Mouse (Mus musculus): ENCODE results near the gene Kcnk4. TPM values are rescaled to one million over a fixed set of nuclear protein-coding genes. Genes with fewer than 3 reads are reported as not detected.

The Kcnk4 gene
- polyA plus RNA-seq, 1 experiment from 2014 or later = 0.42 TPM

DNA sequence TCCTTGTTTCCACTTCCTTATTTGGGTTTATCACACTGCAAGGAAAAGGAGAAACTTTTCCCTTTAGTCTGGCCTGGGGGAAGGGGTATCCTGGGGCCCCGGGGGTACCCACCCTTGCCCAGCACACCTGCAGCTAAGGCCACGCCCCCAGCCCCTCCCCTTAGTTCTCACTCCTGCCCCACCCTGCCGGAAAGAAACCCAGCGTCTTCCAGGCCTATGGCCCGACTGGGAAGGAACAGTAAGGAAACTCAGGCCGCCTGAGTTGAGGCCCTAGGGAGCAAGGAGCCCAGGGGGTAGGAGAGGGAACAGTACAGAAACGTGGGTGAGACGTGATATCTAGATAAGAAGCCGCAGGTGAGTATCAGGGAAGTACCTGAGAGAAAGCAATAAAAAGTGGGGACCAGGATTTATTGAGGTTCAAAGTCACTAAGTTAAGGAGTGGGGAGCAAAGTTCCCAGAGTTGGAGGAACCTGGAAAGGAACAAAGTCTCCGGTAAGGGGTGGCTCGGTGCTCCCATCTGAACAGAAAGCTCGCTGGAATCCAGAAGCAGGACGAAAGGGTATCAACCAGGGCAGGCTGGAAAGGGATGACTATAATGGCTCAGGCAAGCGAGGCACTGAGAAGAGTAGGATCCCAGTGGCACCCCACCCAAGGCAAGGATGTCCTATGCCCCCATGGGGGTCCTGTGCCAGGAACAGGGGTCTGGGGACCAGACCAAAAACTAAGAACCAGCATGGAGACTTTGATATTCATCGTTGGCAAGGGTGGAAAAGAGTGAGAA is 34.4 kb upstream of the Kcnk4 start:
- Histone ChIP-seq H3K4me1 (ENCODE audit: insufficient read depth, low read length) (peaks cover 43% of the 10 kb centered on the region), H3K27me3 (ENCODE audit: insufficient read depth, low read length) (no peaks in the 10 kb centered on the region), H3K36me3 (ENCODE audit: insufficient read depth, low read length) (peaks cover 24% of the 10 kb centered on the region), H3K4me3 (ENCODE audit: low read length) (peak overlapping the region; percentile 74), H3K9ac (replicated peaks; ENCODE audit: low read length) (peak overlapping the region; percentile 90), H3K4me2 (replicated peaks; ENCODE audit: low read depth, low read length) (peak overlapping the region; percentile 82), H3K9me3 (ENCODE audit: low read length) (no peaks in the 10 kb centered on the region), H3K27ac (ENCODE audit: low read length) (peak overlapping the region; percentile 43; the same call in 1 of the 2 replicates)
- ATAC-seq (ENCODE audit: low FRiP score, low TSS enrichment) = no peak
- WGBS = 9% methylated on average over 15 of the region's 15 CpGs

DNA sequence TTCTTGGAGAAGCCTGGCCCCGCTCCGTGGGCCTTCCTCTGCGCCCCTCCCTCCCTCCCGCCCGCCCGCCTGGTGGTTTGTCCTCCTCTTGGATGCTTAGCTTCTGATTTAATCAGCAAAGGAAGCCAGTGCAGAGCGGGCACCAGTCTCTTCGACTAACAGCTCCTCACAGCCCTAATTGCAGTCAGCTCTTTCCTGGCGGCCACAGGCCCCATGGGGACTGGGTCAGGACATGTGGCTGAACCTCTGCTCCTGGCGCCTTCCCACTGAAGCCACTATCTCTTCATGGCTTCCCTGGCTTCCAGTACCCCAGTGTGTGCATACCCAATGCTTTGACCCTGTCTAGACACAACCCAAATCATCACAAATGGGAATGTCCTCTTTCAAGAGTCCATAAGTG is 22.1 kb upstream of the Kcnk4 start:
- Histone ChIP-seq H3K27ac (ENCODE audit: low read length) (no peak overlapping the region), H3K27me3 (ENCODE audit: insufficient read depth, low read length) (no peaks in the 10 kb centered on the region), H3K4me2 (replicated peaks; ENCODE audit: low read depth, low read length) (no peak overlapping the region), H3K4me1 (ENCODE audit: insufficient read depth, low read length) (peaks cover 12% of the 10 kb centered on the region), H3K9ac (replicated peaks; ENCODE audit: low read length) (no peak overlapping the region), H3K4me3 (ENCODE audit: low read length) (no peak overlapping the region), H3K36me3 (ENCODE audit: insufficient read depth, low read length) (peaks cover 63% of the 10 kb centered on the region), H3K9me3 (ENCODE audit: low read length) (no peaks in the 10 kb centered on the region)
- WGBS = 83% methylated on average over 10 of the region's 10 CpGs
- no peak for ATAC-seq (ENCODE audit: low FRiP score, low TSS enrichment)

DNA sequence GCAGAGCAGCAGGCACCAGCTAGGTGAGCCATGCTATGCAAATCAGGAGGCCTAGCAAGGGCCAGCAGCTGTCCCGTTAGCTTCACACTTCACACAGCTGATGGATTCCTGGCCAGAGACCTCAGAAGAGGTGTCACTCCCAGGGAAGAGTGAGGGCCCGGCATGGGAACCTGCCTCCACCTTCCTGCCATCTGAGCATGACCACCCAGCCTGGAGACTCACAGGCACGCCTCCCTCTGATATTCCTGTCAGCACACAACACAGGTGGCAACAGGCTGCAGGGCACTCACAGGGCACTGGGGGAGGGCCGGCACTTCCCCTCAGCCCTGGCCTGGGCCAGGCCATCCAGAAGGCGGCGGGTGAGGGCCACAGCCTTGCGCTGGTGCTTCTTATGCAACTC is 21.1 kb upstream of the Kcnk4 start:
- 80% methylated on average over 7 of the region's 7 CpGs for WGBS
- no peak overlapping the region for H3K27ac ChIP-seq (ENCODE audit: low read length)
- H3K4me2 ChIP-seq (replicated peaks; ENCODE audit: low read depth, low read length) = no peak overlapping the region
- no peak for ATAC-seq (ENCODE audit: low FRiP score, low TSS enrichment)
- no peak overlapping the region for H3K4me3 ChIP-seq (ENCODE audit: low read length)
- H3K9ac ChIP-seq (replicated peaks; ENCODE audit: low read length) = no peak overlapping the region
- H3K36me3 ChIP-seq (ENCODE audit: insufficient read depth, low read length) = peaks cover 59% of the 10 kb centered on the region
- H3K27me3 ChIP-seq (ENCODE audit: insufficient read depth, low read length) = no peaks in the 10 kb centered on the region
- peaks cover 13% of the 10 kb centered on the region for H3K4me1 ChIP-seq (ENCODE audit: insufficient read depth, low read length)
- no peaks in the 10 kb centered on the region for H3K9me3 ChIP-seq (ENCODE audit: low read length)

DNA sequence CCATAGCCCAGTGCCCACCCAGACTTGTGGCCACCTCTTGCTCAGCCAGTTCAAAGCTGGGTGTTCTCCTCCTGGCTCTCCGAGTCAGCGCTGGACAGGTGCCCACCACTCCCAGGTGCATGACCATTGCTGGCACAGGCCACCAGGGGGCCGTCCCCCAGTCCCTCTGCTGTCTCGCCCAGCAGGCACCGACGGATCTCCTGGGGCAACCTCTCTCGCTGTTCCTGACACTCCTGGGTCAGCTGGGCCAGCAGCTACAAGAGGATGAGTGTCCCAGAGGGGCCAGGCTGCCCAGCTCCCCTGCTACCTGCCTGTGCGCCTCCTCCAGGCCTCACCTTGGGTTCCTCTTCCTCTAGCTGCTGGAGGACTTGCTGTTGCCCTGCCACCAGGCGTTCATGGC is 19.7 kb upstream of the Kcnk4 start:
- 51% methylated on average over 9 of the region's 9 CpGs for WGBS
- H3K4me2 ChIP-seq (replicated peaks; ENCODE audit: low read depth, low read length) = no peak overlapping the region

DNA sequence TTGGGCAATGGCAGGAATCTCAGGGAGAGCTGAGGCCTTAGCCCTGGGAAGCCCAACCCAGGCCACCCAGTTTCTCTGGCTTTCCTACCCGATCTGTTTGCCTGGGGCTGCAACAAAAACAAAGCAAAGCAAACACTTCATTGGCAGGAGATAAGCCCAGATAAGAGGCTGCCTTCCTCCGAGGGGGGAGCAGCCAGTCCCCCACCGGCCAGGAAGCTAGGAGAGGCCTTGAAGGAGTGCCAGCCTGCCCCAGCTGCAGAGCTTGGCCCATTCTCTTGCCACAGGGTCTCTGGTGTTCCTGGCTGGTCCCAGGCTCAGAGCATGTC is 18.4 kb upstream of the Kcnk4 start:
- ATAC-seq (ENCODE audit: low FRiP score, low TSS enrichment) = no peak
- peak overlapping the region; percentile 99 for H3K27ac ChIP-seq (ENCODE audit: low read length)
- H3K4me2 ChIP-seq (replicated peaks; ENCODE audit: low read depth, low read length) = peak overlapping the region; percentile 87
- 5% methylated on average over 3 of the region's 3 CpGs for WGBS
- H3K36me3 ChIP-seq (ENCODE audit: insufficient read depth, low read length) = peaks cover 39% of the 10 kb centered on the region
- H3K4me3 ChIP-seq (ENCODE audit: low read length) = peak overlapping the region; percentile 64
- H3K27me3 ChIP-seq (ENCODE audit: insufficient read depth, low read length) = no peaks in the 10 kb centered on the region
- peak overlapping the region; percentile 81 for H3K9ac ChIP-seq (replicated peaks; ENCODE audit: low read length)
- no peaks in the 10 kb centered on the region for H3K9me3 ChIP-seq (ENCODE audit: low read length)
- H3K4me1 ChIP-seq (ENCODE audit: insufficient read depth, low read length) = peaks cover 18% of the 10 kb centered on the region

More for the DNA sequence above, 19.7 kb upstream of the Kcnk4 start:
- Histone ChIP-seq H3K4me1 (ENCODE audit: insufficient read depth, low read length) (peaks cover 18% of the 10 kb centered on the region), H3K27me3 (ENCODE audit: insufficient read depth, low read length) (no peaks in the 10 kb centered on the region), H3K36me3 (ENCODE audit: insufficient read depth, low read length) (peaks cover 48% of the 10 kb centered on the region), H3K27ac (ENCODE audit: low read length) (no peak overlapping the region), H3K9me3 (ENCODE audit: low read length) (no peaks in the 10 kb centered on the region), H3K4me3 (ENCODE audit: low read length) (no peak overlapping the region), H3K9ac (replicated peaks; ENCODE audit: low read length) (no peak overlapping the region)
- no peak for ATAC-seq (ENCODE audit: low FRiP score, low TSS enrichment)

DNA sequence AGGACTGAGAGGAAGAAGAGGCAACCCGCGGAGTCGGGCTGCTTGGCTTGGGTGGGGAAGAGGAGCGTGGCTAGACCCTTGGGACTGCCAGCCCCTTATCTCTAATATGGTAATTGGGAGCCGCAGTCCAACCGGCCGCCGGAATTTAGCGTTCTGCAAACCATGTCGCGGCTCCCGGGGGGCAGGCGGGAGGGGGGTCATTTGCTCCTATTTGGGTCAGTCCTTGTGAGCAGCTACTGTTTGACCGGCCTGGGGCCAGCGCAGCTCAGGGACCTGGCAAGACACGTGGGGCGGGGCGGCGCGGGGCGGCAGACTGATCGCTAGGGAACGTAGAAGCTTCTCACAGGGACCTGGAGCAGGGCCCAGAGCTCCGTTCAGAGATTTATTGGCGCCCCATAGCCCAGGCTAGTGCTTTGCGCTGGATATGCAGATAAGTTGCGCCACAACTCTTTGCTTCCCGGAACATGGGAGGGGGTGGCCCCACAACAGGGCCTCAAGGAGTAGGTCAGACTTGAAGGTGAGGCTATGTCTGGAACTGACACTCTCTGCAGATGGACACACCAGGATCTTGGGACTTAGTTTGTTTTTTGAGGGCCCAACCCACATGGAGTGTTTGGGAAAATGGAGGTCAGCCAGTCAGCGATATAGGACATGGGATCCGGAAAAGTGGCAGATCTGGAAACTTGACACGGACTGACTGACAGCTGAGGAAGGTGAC is 17.8 kb upstream of the Kcnk4 start:
- H3K4me2 ChIP-seq (replicated peaks; ENCODE audit: low read depth, low read length) = peak overlapping the region; percentile 87
- ATAC-seq (ENCODE audit: low FRiP score, low TSS enrichment) = peak; percentile 63
- peak overlapping the region; percentile 64 for H3K4me3 ChIP-seq (ENCODE audit: low read length)
- under 1% methylated on average over 31 of the region's 31 CpGs for WGBS
- H3K27me3 ChIP-seq (ENCODE audit: insufficient read depth, low read length) = no peaks in the 10 kb centered on the region
- H3K9ac ChIP-seq (replicated peaks; ENCODE audit: low read length) = peak overlapping the region; percentile 81
- H3K4me1 ChIP-seq (ENCODE audit: insufficient read depth, low read length) = peaks cover 18% of the 10 kb centered on the region
- no peaks in the 10 kb centered on the region for H3K9me3 ChIP-seq (ENCODE audit: low read length)
- peak overlapping the region; percentile 99 for H3K27ac ChIP-seq (ENCODE audit: low read length)
- H3K36me3 ChIP-seq (ENCODE audit: insufficient read depth, low read length) = peaks cover 34% of the 10 kb centered on the region

DNA sequence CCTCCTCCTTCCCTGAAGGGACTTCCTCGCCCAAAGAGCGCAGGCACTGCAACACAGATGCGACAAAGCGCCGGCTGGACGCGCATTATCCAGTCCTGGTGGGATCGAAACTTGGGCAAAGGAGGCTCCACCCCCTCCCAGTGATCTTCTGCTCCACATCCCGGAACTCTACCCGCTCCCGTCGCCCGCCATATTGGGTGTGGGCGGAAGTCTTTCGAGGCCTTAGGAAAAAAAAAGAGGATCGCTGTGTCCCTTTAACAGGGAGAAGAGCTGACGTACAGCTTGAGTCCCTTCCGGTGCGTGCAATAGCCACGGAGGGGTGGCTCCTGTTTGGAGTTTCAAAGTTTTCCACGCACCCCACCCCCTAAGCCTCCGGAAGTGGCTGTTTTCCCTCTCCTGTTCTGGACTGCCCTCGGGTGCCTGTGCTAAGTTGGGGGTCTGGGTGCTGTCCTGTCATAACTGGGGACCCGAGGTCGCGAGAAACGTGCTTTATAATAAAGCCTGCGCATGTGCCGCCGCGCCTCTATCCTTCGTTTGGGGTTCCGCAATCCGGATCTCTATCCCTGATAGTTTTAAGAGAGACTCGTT is 17.2 kb upstream of the Kcnk4 start:
- peaks cover 29% of the 10 kb centered on the region for H3K36me3 ChIP-seq (ENCODE audit: insufficient read depth, low read length)
- peak overlapping the region; percentile 81 for H3K9ac ChIP-seq (replicated peaks; ENCODE audit: low read length)
- peak overlapping the region; percentile 64 for H3K4me3 ChIP-seq (ENCODE audit: low read length)
- no peaks in the 10 kb centered on the region for H3K9me3 ChIP-seq (ENCODE audit: low read length)
- no peaks in the 10 kb centered on the region for H3K27me3 ChIP-seq (ENCODE audit: insufficient read depth, low read length)
- peaks cover 18% of the 10 kb centered on the region for H3K4me1 ChIP-seq (ENCODE audit: insufficient read depth, low read length)
- peak; percentile 84 for ATAC-seq (ENCODE audit: low FRiP score, low TSS enrichment)
- peak overlapping the region; percentile 99 for H3K27ac ChIP-seq (ENCODE audit: low read length)
- H3K4me2 ChIP-seq (replicated peaks; ENCODE audit: low read depth, low read length) = peak overlapping the region; percentile 87
- WGBS = under 1% methylated on average over 35 of the region's 35 CpGs

DNA sequence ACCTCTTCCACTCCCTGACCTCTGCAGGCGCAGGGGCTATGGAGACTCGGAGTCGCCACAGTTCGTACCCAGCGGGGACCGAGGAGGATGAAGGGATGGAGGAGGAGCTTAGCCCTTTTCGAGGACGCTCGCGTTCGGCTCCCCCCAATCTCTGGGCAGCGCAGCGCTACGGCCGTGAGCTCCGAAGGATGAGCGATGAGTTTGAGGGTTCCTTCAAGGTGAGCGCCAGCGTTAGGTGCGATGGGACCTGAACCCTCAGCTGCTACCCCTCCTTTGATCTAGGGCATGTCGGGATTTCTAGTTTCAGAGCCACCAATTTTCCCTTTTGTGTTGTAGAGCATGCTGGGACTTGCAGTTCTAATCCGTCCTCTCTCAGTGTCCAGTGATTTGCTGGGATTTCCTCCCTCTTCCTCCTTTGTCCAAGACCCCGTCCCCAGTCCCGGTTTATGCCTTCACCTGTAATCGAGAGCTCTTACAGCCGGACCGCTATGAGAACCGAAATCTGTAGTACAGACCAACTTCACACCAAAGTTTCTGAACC is 16.4 kb upstream of the Kcnk4 start:
- H3K9ac ChIP-seq (replicated peaks; ENCODE audit: low read length) = peak overlapping the region; percentile 81
- H3K4me2 ChIP-seq (replicated peaks; ENCODE audit: low read depth, low read length) = peak overlapping the region; percentile 87
- peak overlapping the region; percentile 64 for H3K4me3 ChIP-seq (ENCODE audit: low read length)
- ATAC-seq (ENCODE audit: low FRiP score, low TSS enrichment) = peak; percentile 43
- H3K27ac ChIP-seq (ENCODE audit: low read length) = peak overlapping the region; percentile 99
- under 1% methylated on average over 28 of the region's 28 CpGs for WGBS
- H3K4me1 ChIP-seq (ENCODE audit: insufficient read depth, low read length) = peaks cover 18% of the 10 kb centered on the region
- H3K9me3 ChIP-seq (ENCODE audit: low read length) = no peaks in the 10 kb centered on the region
- H3K27me3 ChIP-seq (ENCODE audit: insufficient read depth, low read length) = no peaks in the 10 kb centered on the region
- H3K36me3 ChIP-seq (ENCODE audit: insufficient read depth, low read length) = peaks cover 22% of the 10 kb centered on the region

DNA sequence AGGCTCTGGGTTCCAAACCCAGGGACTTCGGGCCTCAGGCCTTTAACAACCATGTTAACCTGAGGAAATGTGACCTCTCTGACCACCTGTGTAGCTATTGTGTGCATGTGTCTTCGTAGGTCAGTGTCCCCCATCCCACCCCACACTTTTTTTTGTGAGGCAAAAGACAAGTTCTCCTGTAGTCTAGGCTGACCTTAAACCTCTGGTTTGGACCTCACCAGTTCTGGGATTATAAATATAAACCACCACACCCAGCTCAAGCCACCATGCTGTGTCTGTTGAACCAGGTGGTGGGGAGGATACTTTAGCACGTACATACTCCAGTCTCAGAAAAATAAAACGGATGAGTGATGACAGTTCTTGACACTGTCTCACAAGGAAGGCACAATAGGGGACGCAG is 15.6 kb upstream of the Kcnk4 start:
- peaks cover 15% of the 10 kb centered on the region for H3K36me3 ChIP-seq (ENCODE audit: insufficient read depth, low read length)
- H3K27ac ChIP-seq (ENCODE audit: low read length) = peak overlapping the region; percentile 99; the same call in 1 of the 2 replicates
- peak overlapping the region; percentile 64 for H3K4me3 ChIP-seq (ENCODE audit: low read length)
- H3K9me3 ChIP-seq (ENCODE audit: low read length) = no peaks in the 10 kb centered on the region
- no peaks in the 10 kb centered on the region for H3K27me3 ChIP-seq (ENCODE audit: insufficient read depth, low read length)
- peak overlapping the region; percentile 87 for H3K4me2 ChIP-seq (replicated peaks; ENCODE audit: low read depth, low read length)
- no peak for ATAC-seq (ENCODE audit: low FRiP score, low TSS enrichment)
- peaks cover 18% of the 10 kb centered on the region for H3K4me1 ChIP-seq (ENCODE audit: insufficient read depth, low read length)
- 57% methylated on average over 5 of the region's 5 CpGs for WGBS
- peak overlapping the region; percentile 81 for H3K9ac ChIP-seq (replicated peaks; ENCODE audit: low read length)
